Mouse (Mus musculus) urinary bladder, postnatal 14 days (tissue): ENCODE measurements at regions not wholly inside any gene's neighbourhood (a gene's known extent, or its start where the extent isn't known, plus 50 kb on each side); places are given as distances from the start of the nearest gene placed in this dataset.

Source experiments
- DNase-seq: peaks from one replicate; pipeline ENCODE4 v3.0.0; 2021; ENCODE audit warnings: low spot score

DNA sequence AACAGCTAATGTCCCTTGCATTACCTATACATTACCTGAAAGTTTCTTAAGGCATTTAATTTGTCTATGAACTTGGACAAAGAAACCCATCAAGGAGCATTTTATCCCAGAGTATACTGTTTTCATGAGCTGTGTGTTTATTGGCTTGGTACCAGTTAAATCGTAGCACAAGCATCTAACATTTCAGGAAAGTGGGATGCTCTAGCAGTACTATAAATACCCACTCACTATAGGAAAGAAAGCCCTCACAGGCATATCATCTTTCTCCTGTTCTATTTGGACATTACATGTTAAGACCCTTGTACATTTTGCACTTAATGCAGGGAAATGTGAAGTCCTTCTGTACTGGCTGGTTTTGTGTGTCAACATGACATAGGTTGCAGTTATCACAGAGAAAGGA, 163.9 kb downstream of the Ptprc start:
- no peak for DNase-seq

DNA sequence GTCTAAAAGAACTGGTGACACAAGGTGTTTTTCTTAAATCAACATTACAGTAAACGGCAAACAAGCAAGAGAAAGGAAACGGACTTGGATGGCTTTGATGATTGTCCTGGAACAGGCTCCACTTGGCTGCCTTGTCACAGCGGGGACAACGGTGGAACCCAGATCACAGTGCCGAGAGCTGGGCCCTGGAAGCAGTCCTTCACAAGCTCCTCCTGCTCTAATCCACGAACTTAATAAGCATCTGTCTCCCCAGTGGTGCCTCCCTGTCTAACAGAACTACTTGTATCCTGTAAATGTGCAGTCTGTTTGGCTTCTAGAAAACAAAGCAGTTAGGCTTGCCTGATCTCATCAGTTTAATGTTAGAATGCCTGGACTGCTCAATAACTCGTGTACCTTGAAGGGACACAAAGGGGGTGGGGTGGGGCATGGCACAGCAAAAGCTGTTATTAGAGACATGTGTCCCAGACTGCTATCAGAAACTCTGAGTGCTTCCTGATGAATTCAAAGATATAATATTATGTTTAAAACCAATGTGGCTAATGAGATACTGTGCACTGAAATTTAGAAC, 164.5 kb downstream of the Ptprc start:
- DNase-seq, result no peak

- no peak for DNase-seq
These were observed 168.7 kb downstream of the Ptprc start for GRCm38 (mm10) chr1:138006811-138007210.

DNA sequence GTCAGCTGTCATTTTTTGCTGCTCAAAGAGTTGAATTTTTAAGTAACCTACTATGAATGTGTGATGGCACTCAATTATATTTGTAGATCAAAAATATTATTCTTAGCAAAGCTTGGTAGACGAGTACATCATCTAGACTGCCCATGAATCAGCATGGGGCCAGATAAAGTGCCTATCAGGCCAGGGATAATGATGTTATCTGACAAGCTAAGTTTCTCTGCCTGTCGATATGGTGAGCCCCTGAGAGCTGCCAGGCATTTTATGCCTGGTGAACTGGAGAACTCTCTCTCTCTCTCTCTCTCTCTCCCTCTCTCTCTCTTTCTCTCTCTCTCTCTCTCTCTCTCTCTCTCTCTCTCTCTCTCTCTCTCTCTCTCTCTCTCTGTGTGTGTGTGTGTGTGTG, 171.2 kb downstream of the Ptprc start:
- no peak for DNase-seq

DNA sequence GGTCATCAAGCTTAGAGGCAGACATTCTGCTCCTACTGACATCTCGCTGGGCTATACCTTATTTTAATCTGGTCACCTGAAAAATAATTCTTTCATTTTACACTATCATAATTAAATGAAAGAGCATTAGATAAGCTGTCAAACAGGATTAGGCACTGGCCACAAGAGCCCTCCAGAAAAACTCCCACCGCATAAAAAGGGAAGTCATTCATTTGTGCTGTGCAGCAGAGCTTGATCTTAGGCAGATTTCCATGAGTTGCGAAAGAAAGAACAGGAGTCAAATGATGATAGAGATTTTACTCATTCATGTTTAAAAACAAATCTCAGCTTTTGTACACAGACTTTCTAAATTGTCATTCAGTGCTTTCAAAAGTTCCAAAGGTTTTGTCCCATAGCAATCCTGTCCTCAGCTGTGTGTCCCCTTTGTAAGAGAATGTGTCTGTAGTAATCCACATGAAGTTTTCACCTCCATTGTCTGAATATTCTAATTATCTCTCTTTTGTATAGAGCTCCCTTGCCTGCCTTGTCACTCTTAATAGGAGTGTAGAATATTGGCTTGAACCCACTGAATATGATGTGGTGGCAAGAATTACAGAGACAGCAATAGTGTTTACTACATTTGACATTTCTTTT, 176.1 kb downstream of the Ptprc start:
- no peak for DNase-seq

DNA sequence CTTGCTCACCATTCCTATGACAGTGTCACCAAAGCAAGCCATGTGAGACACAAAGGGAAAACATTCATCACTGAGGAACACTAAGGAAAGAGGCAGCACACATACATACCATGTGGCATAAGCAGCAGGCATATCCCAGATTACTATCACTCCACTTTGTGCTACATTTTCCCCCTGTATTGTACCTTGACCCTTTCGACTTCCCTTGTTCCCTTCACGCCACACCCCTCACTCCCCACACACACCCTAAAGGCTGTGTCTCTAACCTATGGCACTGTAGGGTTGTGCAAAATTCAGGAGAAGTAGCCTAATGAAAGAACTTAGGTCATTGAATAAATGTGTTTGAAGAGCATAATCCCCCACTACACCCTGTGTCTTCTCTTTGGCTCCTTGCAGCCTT, 179.5 kb downstream of the Ptprc start:
- DNase-seq, result no peak

GRCm38 (mm10) chr1:137991936-137992335, 183.6 kb downstream of the Ptprc start:
- DNase-seq, result no peak

GRCm38 (mm10) chr1:137991412-137991811, 184.1 kb downstream of the Ptprc start:
- DNase-seq, result no peak

GRCm38 (mm10) chr1:137973406-137973805, 202.1 kb downstream of the Ptprc start:
- no peak for DNase-seq

GRCm38 (mm10) chr1:137972620-137973350, 202.7 kb downstream of the Ptprc start:
- DNase-seq, result no peak

- DNase-seq, result no peak
These were observed 209.2 kb downstream of the Ptprc start for GRCm38 (mm10) chr1:137966151-137966836.

DNA sequence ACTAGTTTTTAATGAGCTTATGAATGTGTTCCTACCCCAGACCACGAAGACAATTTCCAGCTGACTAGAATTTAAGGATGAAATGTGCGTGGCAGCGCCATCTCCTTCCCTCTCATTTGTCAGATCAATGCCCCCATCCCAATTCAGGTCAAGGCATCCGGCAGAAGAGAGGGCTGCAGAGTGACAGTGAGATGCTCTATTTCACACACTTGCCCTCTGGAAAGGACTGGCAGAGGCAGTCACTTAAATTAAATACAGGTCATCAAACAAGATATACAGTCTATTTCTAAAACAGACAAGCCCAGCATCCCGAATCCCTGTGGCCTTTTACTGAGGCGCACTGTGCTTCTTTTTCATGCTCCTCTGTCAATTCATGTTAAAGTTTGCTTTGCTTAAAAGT, 211.9 kb downstream of the Ptprc start:
- no peak for DNase-seq

DNA sequence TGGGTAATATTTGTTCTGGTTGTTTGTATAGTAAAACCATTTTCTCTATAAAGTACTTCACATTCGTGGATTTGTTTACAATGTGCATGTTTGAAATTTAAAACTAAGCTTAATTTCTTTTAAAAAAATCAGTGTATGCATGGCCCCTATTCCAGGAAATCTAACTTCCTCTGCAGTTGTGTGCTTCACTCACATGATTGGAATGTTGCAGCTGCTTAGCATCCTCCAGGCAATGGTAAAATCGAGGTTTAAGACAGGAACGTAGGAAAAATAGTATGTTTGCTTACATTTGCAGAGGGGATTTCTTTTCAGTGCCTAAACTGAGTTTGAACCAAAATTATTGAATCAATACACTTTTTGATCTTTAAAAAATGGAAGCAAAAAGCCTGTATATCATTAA, 217.5 kb downstream of the Ptprc start:
- no peak for DNase-seq

DNA sequence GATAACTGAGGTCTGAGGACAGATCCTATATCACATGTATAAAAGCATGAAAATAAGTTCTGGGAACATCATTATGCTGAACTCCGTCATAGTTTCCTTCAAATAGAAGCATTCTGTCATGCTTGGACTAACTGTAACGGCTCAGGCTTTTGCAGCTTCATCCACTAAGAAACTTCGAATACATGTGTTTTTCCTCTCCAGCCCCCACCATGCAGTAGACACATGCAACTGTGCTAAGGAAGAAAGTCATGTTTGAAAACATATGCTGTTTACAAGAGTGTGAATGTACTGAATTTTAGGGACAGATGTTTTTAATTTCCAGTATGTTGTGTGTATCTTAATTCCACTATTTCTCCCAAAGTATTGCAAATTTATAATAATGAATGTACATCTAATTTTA, 219.5 kb downstream of the Ptprc start:
- DNase-seq, result no peak

DNA sequence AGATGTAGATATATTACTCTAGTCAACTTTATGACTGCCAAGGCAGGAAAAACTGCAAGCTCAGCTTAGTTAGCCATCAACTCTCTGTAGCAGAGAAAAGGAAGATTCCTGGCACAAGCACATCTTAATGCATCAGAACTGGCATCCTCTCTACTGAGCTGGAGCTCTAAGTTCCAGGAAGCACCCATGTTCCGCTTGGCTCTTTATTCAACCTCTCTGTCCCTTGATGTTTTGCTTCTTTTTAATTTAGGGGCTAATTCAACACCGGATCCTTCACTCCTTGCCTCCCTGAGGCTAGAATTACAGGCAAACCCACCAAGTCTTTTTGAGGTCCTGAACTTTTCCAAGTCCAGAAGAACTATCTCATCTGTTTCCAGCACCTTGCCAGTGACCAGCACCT, 220.4 kb downstream of the Ptprc start:
- DNase-seq, result no peak

DNA sequence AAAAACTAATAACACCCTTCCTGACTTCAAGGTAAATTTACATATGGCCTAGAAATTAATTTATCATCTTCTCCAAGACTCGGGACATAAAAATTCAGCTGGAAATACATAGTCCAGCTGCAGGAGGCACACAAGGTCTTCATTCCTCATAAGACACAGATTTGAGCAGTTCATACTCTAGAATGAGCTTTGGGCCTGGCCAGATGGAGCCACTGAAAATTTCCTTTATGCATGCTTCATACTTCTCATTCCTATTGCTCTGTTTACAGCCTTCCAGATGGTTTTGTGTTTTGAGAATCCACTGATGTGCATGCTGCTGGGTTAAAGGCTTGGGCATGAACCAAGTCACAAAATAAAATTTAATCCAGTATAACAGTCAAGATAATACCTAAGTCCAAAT, 222.1 kb downstream of the Ptprc start:
- no peak for DNase-seq

DNA sequence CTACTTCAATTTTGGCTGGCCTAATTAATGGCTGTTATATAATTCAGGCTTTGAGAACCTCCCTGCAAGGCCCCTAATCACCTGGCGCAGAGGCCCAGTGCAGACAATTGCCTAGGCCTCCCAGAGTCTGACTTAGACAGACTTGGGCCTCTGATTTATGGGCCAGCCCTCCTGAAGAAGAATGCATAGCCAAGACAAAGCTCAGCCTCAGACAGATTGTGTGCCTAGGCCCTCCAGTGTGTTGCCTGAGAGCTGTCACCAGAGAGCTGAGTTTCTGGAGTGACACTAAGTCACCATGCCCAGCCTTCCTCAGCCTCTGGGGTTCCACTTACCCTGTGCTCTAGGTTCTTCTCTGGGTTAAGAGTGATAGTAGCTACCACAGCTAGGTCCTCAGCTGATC, 222.7 kb downstream of the Ptprc start:
- no peak for DNase-seq

- no peak for DNase-seq
These were observed 227.6 kb downstream of the Ptprc start for GRCm38 (mm10) chr1:137947900-137948299.

DNA sequence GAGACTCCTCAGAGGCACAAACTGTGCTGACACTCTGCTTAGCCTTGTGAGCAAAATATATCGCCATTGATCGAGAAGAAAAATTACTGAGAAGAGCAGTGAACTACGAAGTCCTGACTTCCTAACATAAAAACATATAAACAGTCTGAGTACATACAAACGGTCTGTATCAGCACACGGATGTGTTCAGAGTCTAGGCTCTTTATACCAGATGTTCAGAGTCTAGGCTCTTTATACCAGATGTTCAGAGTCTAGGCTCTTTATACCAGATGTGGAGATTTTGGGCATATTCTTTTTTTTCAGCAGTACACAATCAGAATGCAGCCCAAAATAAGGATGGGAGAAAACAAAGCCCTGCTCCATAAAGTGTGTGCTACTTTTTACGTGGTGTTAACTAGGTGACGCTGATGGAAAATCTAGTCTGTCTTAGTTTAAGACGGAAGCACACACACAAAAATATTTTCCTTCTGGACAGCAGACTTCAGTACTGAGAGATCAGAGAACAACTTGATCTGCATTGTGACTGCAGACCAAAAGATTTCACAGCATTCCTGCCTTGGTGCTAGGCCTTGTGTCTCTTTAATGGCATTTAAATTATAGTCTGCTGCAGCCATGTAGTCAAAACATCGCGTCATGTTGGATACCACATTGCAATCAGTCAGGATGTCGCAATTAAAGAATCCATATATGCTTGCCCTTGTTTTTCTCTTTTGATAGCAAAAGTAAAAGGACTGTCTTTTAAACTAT, 233.6 kb downstream of the Ptprc start:
- no peak for DNase-seq

- no peak for DNase-seq
These were observed 239.8 kb downstream of the Ptprc start for GRCm38 (mm10) chr1:137935746-137936145.

- DNase-seq, result no peak
These were observed 245.7 kb downstream of the Ptprc start for GRCm38 (mm10) chr1:137929764-137930163.

GRCm38 (mm10) chr1:137928522-137928921, 247.0 kb downstream of the Ptprc start:
- DNase-seq, result no peak
